In the genomic region with DNA sequence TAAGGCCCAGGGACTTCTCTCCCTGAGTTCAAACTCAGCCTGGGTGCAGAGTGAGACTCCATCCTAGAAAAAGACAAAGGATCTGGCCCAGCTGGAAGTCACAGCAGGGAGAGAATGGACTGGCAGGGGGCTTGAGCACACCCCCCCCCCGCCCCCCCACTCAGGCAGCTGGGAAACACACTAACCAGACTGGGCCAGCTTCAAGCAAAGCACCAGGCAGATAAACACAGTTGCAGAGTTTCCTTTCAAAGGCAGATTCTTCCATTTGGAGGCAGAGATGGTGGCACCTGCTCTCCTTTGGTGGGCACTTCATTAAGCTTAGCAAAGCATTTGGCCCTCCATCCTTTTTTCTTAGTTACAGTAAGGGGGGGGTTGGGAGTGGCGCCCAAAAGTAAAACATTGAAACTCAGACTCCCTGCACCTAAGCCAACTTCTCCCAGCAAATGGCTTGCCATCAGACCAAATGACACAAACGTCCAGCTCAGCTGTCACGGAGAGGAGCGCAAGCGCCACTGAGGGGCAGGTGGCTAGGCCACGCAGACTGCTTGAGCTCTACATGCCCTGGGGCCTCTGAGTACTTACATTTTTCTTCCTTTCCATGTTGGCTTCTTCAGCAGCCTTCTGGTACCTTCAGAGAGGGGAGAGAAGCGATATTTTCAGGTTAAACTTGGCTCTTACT, we compare ENCODE assay signal across 25 mouse cellular contexts. TPM values are rescaled to one million over a fixed set of nuclear protein-coding genes. Genes with fewer than 3 reads are reported as not detected.
DNase-seq lines count a peak whose midpoint lies in the region; ATAC-seq and TF ChIP-seq lines count a peak whose summit lies in the region.
"Had no signal": no experiment of that assay in that cellular context is flagged by ENCODE, and none has a peak within 500 bp of the region (broad histone marks: within the 10 kb centered on the region; RNA-seq: fewer than 3 reads in every experiment).

No protein-coding gene starts in this region.

- intact Hi-C loops in gastrocnemius, adult 2 months (cut with DNase I): no loop called here

- ATAC-seq in midbrain, postnatal 0 days (ENCODE audit: low FRiP score): no peak
- no peak for ATAC-seq in midbrain, embryonic 16.5 days
- ATAC-seq in forebrain, embryonic 16.5 days: peak; percentile 80
- no peak for ATAC-seq in kidney, embryonic 15.5 days (replicated peaks; ENCODE audit: low FRiP score)
- ATAC-seq: CD4-positive, CD25-positive, alpha-beta regulatory T cell, adult 4 months had no signal

- H3K27ac ChIP-seq in gastrocnemius, adult 2 months: 0 out of 2 replicates have a peak overlapping the region, but pooled peaks have one; percentile 24
- H3K27ac ChIP-seq in midbrain, postnatal 0 days (ENCODE audit: low read depth, low read length): no peak overlapping the region
- H3K27ac ChIP-seq in midbrain, embryonic 16.5 days (ENCODE audit: low read length): no peak overlapping the region
- H3K27ac ChIP-seq in forebrain, embryonic 16.5 days (ENCODE audit: low read length): peak overlapping the region; percentile 64
- H3K27ac ChIP-seq in kidney, embryonic 15.5 days: no peak overlapping the region
- H3K27ac ChIP-seq: embryonic facial prominence, embryonic 12.5 days; left cerebral cortex, adult 2 months; liver, embryonic 15.5 days; lung, embryonic 15.5 days; stomach, embryonic 15.5 days had no signal

- 59% methylated on average over 8 of the region's 8 CpGs for WGBS in midbrain, postnatal 0 days
- WGBS in midbrain, embryonic 16.5 days: 59% methylated on average over 8 of the region's 8 CpGs
- WGBS in forebrain, embryonic 16.5 days: 36% methylated on average over 8 of the region's 8 CpGs
- WGBS in kidney, embryonic 15.5 days: 79% methylated on average over 8 of the region's 8 CpGs

- H3K27me3 ChIP-seq in midbrain, postnatal 0 days (ENCODE audit: insufficient read depth, low read length): no peaks in the 10 kb centered on the region
- no peaks in the 10 kb centered on the region for H3K27me3 ChIP-seq in midbrain, embryonic 16.5 days (ENCODE audit: control insufficient read depth, insufficient read depth, low read depth, low read length)
- H3K27me3 ChIP-seq in forebrain, embryonic 16.5 days (replicated peaks; ENCODE audit: control insufficient read depth, insufficient read depth, low read length): no peaks in the 10 kb centered on the region
- no peaks in the 10 kb centered on the region for H3K27me3 ChIP-seq in kidney, embryonic 15.5 days
- H3K27me3 ChIP-seq: embryonic facial prominence, embryonic 12.5 days; liver, embryonic 15.5 days; lung, embryonic 15.5 days; stomach, embryonic 15.5 days had no signal

- H3K4me3 ChIP-seq in gastrocnemius, adult 2 months: no peak overlapping the region
- H3K4me3 ChIP-seq in midbrain, postnatal 0 days (ENCODE audit: low read depth, low read length): no peak overlapping the region
- no peak overlapping the region for H3K4me3 ChIP-seq in midbrain, embryonic 16.5 days (ENCODE audit: low read depth, low read length)
- H3K4me3 ChIP-seq in forebrain, embryonic 16.5 days (replicated peaks; ENCODE audit: low read length): no peak overlapping the region
- H3K4me3 ChIP-seq in kidney, embryonic 15.5 days (replicated peaks): no peak overlapping the region
- H3K4me3 ChIP-seq: embryonic facial prominence, embryonic 12.5 days; left cerebral cortex, adult 2 months; liver, embryonic 15.5 days; lung, embryonic 15.5 days; stomach, embryonic 15.5 days had no signal

- H3K4me2 ChIP-seq in midbrain, postnatal 0 days (ENCODE audit: low read depth, low read length, poor library complexity, severe bottlenecking): no peak overlapping the region
- no peak overlapping the region for H3K4me2 ChIP-seq in midbrain, embryonic 16.5 days (ENCODE audit: low read length)
- no peak overlapping the region for H3K4me2 ChIP-seq in forebrain, embryonic 16.5 days (ENCODE audit: low read length)
- no peak overlapping the region for H3K4me2 ChIP-seq in kidney, embryonic 15.5 days
- H3K4me2 ChIP-seq: embryonic facial prominence, embryonic 12.5 days; heart, embryonic 11.5 days; liver, embryonic 15.5 days; lung, embryonic 15.5 days; stomach, embryonic 15.5 days had no signal

- DNase-seq in gastrocnemius, adult 2 months: no peak
- no peak for DNase-seq in gastrocnemius, postnatal 10 days
- peak; percentile 24 for DNase-seq in midbrain, postnatal 0 days (ENCODE audit: low spot score)
- no peak for DNase-seq in lung, postnatal 36 days
- DNase-seq: adrenal gland, postnatal 36 days; cerebellum, adult 11-12 months; cerebellum, postnatal 14 days; heart, adult 11 months; kidney, adult 11 months; kidney, postnatal 4 days; liver; lung, postnatal 4 days; right cerebral cortex, postnatal 4 days; thymus, adult 18-20 months; thymus, postnatal 4 days had no signal

- no peaks in the 10 kb centered on the region for H3K9me3 ChIP-seq in midbrain, postnatal 0 days (ENCODE audit: low read length)
- H3K9me3 ChIP-seq in midbrain, embryonic 16.5 days (replicated peaks; ENCODE audit: control insufficient read depth, low read length, poor library complexity, severe bottlenecking): no peaks in the 10 kb centered on the region
- no peaks in the 10 kb centered on the region for H3K9me3 ChIP-seq in forebrain, embryonic 16.5 days (ENCODE audit: control insufficient read depth, low read length)
- no peaks in the 10 kb centered on the region for H3K9me3 ChIP-seq in kidney, embryonic 15.5 days (replicated peaks)
- H3K9me3 ChIP-seq: embryonic facial prominence, embryonic 12.5 days; liver, embryonic 15.5 days; lung, embryonic 15.5 days; stomach, embryonic 15.5 days had no signal

- no peaks in the 10 kb centered on the region for H3K36me3 ChIP-seq in midbrain, postnatal 0 days (ENCODE audit: insufficient read depth, low read length)
- no peaks in the 10 kb centered on the region for H3K36me3 ChIP-seq in midbrain, embryonic 16.5 days (ENCODE audit: control insufficient read depth, insufficient read depth, low read length)
- H3K36me3 ChIP-seq in forebrain, embryonic 16.5 days (ENCODE audit: control insufficient read depth, insufficient read depth): no peaks in the 10 kb centered on the region
- no peaks in the 10 kb centered on the region for H3K36me3 ChIP-seq in kidney, embryonic 15.5 days
- H3K36me3 ChIP-seq: embryonic facial prominence, embryonic 12.5 days; liver, embryonic 15.5 days; lung, embryonic 15.5 days; stomach, embryonic 15.5 days had no signal

- TF ChIP-seq CTCF in gastrocnemius, adult 2 months (IDR thresholded peaks at IDR 0.05): no peak
- no peak for TF ChIP-seq CTCF in midbrain, postnatal 0 days (IDR thresholded peaks at IDR 0.05)

- no peaks in the 10 kb centered on the region for H3K4me1 ChIP-seq in midbrain, postnatal 0 days (ENCODE audit: insufficient read depth, low read length)
- no peaks in the 10 kb centered on the region for H3K4me1 ChIP-seq in midbrain, embryonic 16.5 days (ENCODE audit: control insufficient read depth, insufficient read depth, low read length)
- H3K4me1 ChIP-seq in forebrain, embryonic 16.5 days (replicated peaks; ENCODE audit: control insufficient read depth, insufficient read depth, low read length): peaks cover 9% of the 10 kb centered on the region
- H3K4me1 ChIP-seq in kidney, embryonic 15.5 days: peaks cover 9% of the 10 kb centered on the region; the same call in 1 of the 2 replicates
- H3K4me1 ChIP-seq: embryonic facial prominence, embryonic 12.5 days; liver, embryonic 15.5 days; lung, embryonic 15.5 days had no signal

- no peak overlapping the region for H3K9ac ChIP-seq in midbrain, postnatal 0 days (replicated peaks; ENCODE audit: low read length, poor library complexity, severe bottlenecking)
- no peak overlapping the region for H3K9ac ChIP-seq in midbrain, embryonic 16.5 days (ENCODE audit: low read depth, low read length)
- no peak overlapping the region for H3K9ac ChIP-seq in forebrain, embryonic 16.5 days (replicated peaks; ENCODE audit: low read depth, low read length)
- no peak overlapping the region for H3K9ac ChIP-seq in kidney, embryonic 15.5 days
- H3K9ac ChIP-seq: embryonic facial prominence, embryonic 12.5 days; liver, embryonic 15.5 days; lung, embryonic 15.5 days; stomach, embryonic 15.5 days had no signal

RNA-seq across cellular contexts. Expression of gene Lima1, which starts 48.9 kb away (rescaled TPM):
- total RNA-seq in gastrocnemius, adult 2 months (2021): 1 to 10 TPM; 7.9 to 9.8 TPM
- total RNA-seq in gastrocnemius, postnatal 10 days (2021): 10 to 100 TPM; 30.4 to 41.9 TPM
- total RNA-seq in midbrain, postnatal 0 days (2014; rRNA removed): 6.4 and 8.7 TPM in 2 replicates
- polyA plus RNA-seq in midbrain, postnatal 0 days (2015; fragmentation: Nextera tagmentation; extraction: Ambion mirVana): 6.7 and 7.8 TPM in 2 replicates
- polyA plus RNA-seq in midbrain, embryonic 16.5 days (2015; fragmentation: Nextera tagmentation; extraction: Ambion mirVana): 11.8 and 15.2 TPM in 2 replicates
- 38.0 and 43.5 TPM in 2 replicates for polyA plus RNA-seq in forebrain, embryonic 16.5 days (2015; fragmentation: Nextera tagmentation; extraction: Ambion mirVana)
- polyA plus RNA-seq in kidney, embryonic 15.5 days (2015; fragmentation: Nextera tagmentation; extraction: Ambion mirVana): 51.5 and 55.2 TPM in 2 replicates

RNA-seq across cellular contexts. Expression of gene Cers5, which starts 53.7 kb away (rescaled TPM):
- 1 to 10 TPM; 4.6 to 5.4 TPM for total RNA-seq in gastrocnemius, adult 2 months (2021)
- 10 to 100 TPM; 16.0 to 17.5 TPM for total RNA-seq in gastrocnemius, postnatal 10 days (2021)
- 93.5 and 94.2 TPM in 2 replicates for total RNA-seq in midbrain, postnatal 0 days (2014; rRNA removed)
- polyA plus RNA-seq in midbrain, postnatal 0 days (2015; fragmentation: Nextera tagmentation; extraction: Ambion mirVana): 75.8 and 76.8 TPM in 2 replicates
- polyA plus RNA-seq in midbrain, embryonic 16.5 days (2015; fragmentation: Nextera tagmentation; extraction: Ambion mirVana): 79.7 and 83.8 TPM in 2 replicates
- polyA plus RNA-seq in forebrain, embryonic 16.5 days (2015; fragmentation: Nextera tagmentation; extraction: Ambion mirVana): 74.7 and 77.9 TPM in 2 replicates
- 79.9 and 81.6 TPM in 2 replicates for polyA plus RNA-seq in kidney, embryonic 15.5 days (2015; fragmentation: Nextera tagmentation; extraction: Ambion mirVana)

Comparison
In these comparisons a context has a peak if more than half of its experiments do, and no peak if none do; other contexts are left out.
1. H3K27ac ChIP-seq: peak in gastrocnemius, adult 2 months (single experiment) and forebrain, embryonic 16.5 days (single experiment); none in midbrain, postnatal 0 days (single experiment), midbrain, embryonic 16.5 days (single experiment) and kidney, embryonic 15.5 days (single experiment).